Mouse (Mus musculus) mammary gland, adult 2 months (tissue): ENCODE measurements around the gene Eef1g. TPM values are rescaled to one million over a fixed set of nuclear protein-coding genes. Genes with fewer than 3 reads are reported as not detected.

Experiments used
- polyA plus RNA-seq: library from polyadenylated mRNA; depleted of rRNA; stranded (reverse); fragments of >200 nt; gene quantifications from 2 replicates; pipeline ENCODE4 v1.2.3, GENCODE M21; 2012; ENCODE audit warnings: low replicate concordance; rRNA removed

Gene Eef1g
- polyA plus RNA-seq: 173 and 301 TPM in 2 replicates

DNA sequence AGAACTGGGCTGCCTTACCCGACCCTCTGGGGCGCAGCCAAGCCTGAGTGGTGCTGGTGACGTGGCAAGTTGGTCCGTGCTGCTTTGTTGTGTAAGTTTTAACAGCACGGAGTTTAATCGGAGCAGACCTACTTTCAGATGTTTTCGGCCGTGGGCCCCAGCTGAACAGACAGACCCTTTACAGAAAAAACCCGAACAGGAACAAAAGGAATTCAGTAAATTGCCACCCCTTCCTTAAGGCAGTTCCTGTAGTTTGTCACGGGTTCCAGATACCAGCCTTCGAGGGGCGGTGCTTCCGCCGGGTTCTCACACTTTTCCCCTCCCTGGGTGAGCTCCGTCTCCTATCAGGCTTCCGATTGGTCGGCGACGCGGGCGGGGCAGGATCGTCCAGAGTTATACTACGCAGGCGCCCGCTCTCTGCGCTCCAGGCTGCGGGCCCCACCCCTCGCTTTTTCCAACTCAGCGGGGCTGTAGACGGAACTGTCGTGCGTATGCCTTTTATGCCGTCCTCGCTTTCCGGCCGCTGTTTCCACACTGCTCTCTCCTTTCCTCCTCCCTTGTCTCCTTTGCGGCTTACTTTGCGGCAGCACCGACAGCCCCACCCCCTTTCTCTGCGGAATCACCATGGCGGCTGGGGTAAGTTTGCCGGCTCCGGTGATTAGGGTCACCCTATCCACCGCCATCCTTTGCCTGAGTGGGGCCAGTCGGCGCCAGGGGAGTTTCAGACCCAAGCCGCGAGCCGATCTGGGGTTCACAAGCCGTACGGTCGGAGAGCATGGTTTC lies at the start of gene Eef1g:
TSS of gene Eef1g (plus strand) at position 452 of the 783 bp plus-strand sequence.

GRCm38 (mm10) chr19:8920073-8920736 lies 46.6 kb upstream of the Eef1g start, which contains the start of gene B3gat3:
TSS of gene B3gat3 (plus strand) at chr19:8920374.

GRCm38 (mm10) chr19:8929224-8930088 lies 37.4 kb upstream of the Eef1g start, which contains the start of the genes Rom1 and Eml3:
TSS of gene Rom1 (minus strand) at chr19:8929356.
TSS of gene Eml3 (plus strand) at chr19:8929552.

GRCm38 (mm10) chr19:8941515-8942217 lies 25.2 kb upstream of the Eef1g start, which contains the start of gene Mta2:
TSS of gene Mta2 (plus strand) at chr19:8941875.

DNA sequence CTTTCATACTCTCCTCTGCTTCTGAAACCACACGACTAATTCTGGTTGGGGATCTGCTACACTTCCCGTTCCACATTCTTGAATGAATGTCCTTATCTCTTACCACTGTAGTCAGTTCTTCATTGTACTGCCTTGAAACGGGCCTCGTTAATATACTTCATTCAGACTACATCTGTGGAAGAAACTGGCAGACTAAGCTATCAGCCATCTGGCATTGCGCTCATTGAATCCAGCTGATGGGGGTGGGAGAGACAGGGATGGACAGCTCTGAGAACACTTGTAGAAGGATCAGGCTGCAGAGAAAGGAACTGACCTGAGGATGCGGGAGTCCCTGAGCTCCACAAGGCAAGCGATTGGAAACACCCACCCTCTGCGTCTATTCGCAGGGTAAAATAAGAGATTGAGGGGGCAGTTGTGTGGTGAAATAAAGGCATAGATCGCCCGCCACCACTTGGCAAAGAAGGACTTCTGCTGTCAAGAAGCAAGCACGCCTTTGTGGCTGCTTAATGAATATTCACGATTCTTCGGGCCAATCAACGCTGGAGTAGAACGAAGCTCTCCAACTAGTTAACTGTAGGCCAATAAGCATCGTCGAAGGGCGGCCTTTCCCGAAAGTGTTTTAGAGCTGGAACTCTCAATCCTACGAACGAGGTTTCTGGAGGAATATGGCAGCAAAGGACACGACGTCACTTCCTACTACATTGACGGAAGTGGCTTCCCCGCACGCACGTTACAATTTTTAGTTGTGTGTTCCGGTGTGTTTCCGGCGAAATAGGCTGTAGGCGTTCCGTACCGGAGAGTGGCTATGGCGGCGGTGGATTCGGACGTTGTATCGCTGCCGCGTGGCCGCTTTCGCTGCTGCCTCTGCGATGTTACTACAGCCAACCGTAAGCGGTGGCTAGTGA lies 13.5 kb upstream of the Eef1g start, which contains the start of gene Tut1:
TSS of gene Tut1 (plus strand) at position 713 of the 905 bp plus-strand sequence.

DNA sequence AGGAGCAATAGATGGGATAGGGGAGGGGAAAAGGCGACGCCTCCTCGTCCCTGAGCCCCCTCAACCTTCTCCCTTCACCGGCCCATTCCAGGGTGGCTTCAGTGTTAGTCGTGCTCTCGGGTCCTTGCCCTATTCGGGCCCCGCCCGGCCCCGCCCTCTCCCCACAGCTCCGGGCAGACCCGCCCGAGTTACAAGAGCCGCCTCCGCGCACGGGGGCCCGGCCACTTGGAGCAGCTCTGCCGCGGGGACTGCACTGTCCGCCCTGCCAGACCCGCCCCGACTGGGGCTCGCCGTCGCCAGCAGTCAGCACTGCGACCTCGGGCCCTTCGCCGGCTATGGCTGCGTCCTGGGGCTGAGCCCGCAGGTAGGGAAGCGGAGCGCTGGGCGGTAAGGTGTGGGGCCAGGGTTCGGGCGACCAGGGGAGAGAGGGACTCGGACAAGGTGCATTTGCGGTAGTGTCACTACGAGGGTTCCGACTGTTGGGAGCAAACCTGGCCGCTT lies 22.3 kb downstream of the Eef1g start, which contains the start of gene Ahnak:
TSS of gene Ahnak (plus strand) at position 219 of the 501 bp plus-strand sequence.

Other genes with a start within 250 kb of the Eef1g start
- 156 and 200 TPM in 2 replicates for gene Slc3a2, start 243.7 kb upstream of the Eef1g start, polyA plus RNA-seq
- 25.6 and 42.9 TPM in 2 replicates for gene Wdr74, start 231.2 kb upstream of the Eef1g start, polyA plus RNA-seq
- gene 1700092M07Rik, start 226.3 kb upstream of the Eef1g start, polyA plus RNA-seq: not detected in 2 replicates
- 73.4 and 84.9 TPM in 2 replicates for gene Stx5a, start 225.6 kb upstream of the Eef1g start, polyA plus RNA-seq
- 75.3 and 140 TPM in 2 replicates for gene Nxf1, start 210.0 kb upstream of the Eef1g start, polyA plus RNA-seq
- 300 and 304 TPM in 2 replicates for gene Tmem223, start 196.0 kb upstream of the Eef1g start, polyA plus RNA-seq
- gene Tmem179b, start 192.6 kb upstream of the Eef1g start, polyA plus RNA-seq: 133 and 165 TPM in 2 replicates
- 15.2 and 17.4 TPM in 2 replicates for gene Taf6l, start 180.6 kb upstream of the Eef1g start, polyA plus RNA-seq
- gene Polr2g, start 168.5 kb upstream of the Eef1g start, polyA plus RNA-seq: 30.3 and 61.5 TPM in 2 replicates
- gene Zbtb3, start 164.5 kb upstream of the Eef1g start, polyA plus RNA-seq: 2.4 and 3.2 TPM in 2 replicates
- 10.7 and 20.5 TPM in 2 replicates for gene Ttc9c, start 147.7 kb upstream of the Eef1g start, polyA plus RNA-seq
- gene Hnrnpul2, start 147.0 kb upstream of the Eef1g start, polyA plus RNA-seq: 13.8 and 14.4 TPM in 2 replicates
- not detected in 2 replicates for gene AC129217.1, start 137.3 kb upstream of the Eef1g start, polyA plus RNA-seq
- 568 and 621 TPM in 2 replicates for gene Bscl2, start 129.6 kb upstream of the Eef1g start, polyA plus RNA-seq
- 0.34 and 0.65 TPM in 2 replicates for gene Gng3, start 127.8 kb upstream of the Eef1g start, polyA plus RNA-seq
- gene Lrrn4cl, start 116.3 kb upstream of the Eef1g start, polyA plus RNA-seq: 14.0 and 20.9 TPM in 2 replicates
- gene Ubxn1, start 95.5 kb upstream of the Eef1g start, polyA plus RNA-seq: 98.5 and 113 TPM in 2 replicates
- gene Uqcc3, start 86.1 kb upstream of the Eef1g start, polyA plus RNA-seq: 24.0 and 25.0 TPM in 2 replicates
- gene Lbhd1, start 83.3 kb upstream of the Eef1g start, polyA plus RNA-seq: 1.1 and 3.0 TPM in 2 replicates
- not detected in 2 replicates for gene Gm49403, start 83.1 kb upstream of the Eef1g start, polyA plus RNA-seq
- gene 1810009A15Rik, start 78.2 kb upstream of the Eef1g start, polyA plus RNA-seq: 9.6 and 10.3 TPM in 2 replicates
- gene Gm49416, start 78.1 kb upstream of the Eef1g start, polyA plus RNA-seq: not detected in 2 replicates
- 28.9 and 29.0 TPM in 2 replicates for gene Ints5, start 74.0 kb upstream of the Eef1g start, polyA plus RNA-seq
- gene Ganab, start 69.0 kb upstream of the Eef1g start, polyA plus RNA-seq: 97.1 and 165 TPM in 2 replicates
- 79.0 and 149 TPM in 2 replicates for gene B3gat3, start 46.7 kb upstream of the Eef1g start, polyA plus RNA-seq
- 15.7 and 17.6 TPM in 2 replicates for gene Rom1, start 37.7 kb upstream of the Eef1g start, polyA plus RNA-seq
- 70.7 and 78.1 TPM in 2 replicates for gene Eml3, start 37.5 kb upstream of the Eef1g start, polyA plus RNA-seq
- 17.1 and 24.8 TPM in 2 replicates for gene Mta2, start 25.2 kb upstream of the Eef1g start, polyA plus RNA-seq
- gene Tut1, start 13.2 kb upstream of the Eef1g start, polyA plus RNA-seq: 20.2 and 22.1 TPM in 2 replicates
- gene Ahnak, start 22.2 kb downstream of the Eef1g start, polyA plus RNA-seq: 27.4 and 46.3 TPM in 2 replicates
- gene Scgb1a1, start 120.9 kb downstream of the Eef1g start, polyA plus RNA-seq: 32.8 and 35.9 TPM in 2 replicates
- 2.2 and 3.0 TPM in 2 replicates for gene Asrgl1, start 168.6 kb downstream of the Eef1g start, polyA plus RNA-seq